Mouse (Mus musculus) midbrain, embryonic 15.5 days (tissue): ENCODE results near the gene Pdlim7. TPM values are rescaled to one million over a fixed set of nuclear protein-coding genes. Genes with fewer than 3 reads are reported as not detected.

Experiments
- ATAC-seq: fragments of 200-750 bp; cut with Nextera tagmentation; replicated peaks from 2 replicates; pipeline ENCODE4 v1.8.0; 2017; ENCODE audit warnings: moderate TSS enrichment
- H3K27ac ChIP-seq: fragments of 300-500 bp; sonication (generic); 2 replicates; pipeline ENCODE4 v1.5.1; 2015; ENCODE audit warnings: mild to moderate bottlenecking, inconsistent platforms
- H3K27me3 ChIP-seq: fragments of 300-500 bp; sonication (generic); replicated peaks from 2 replicates; pipeline ENCODE4 v1.6.1; 2015; ENCODE audit warnings: inconsistent platforms
- H3K36me3 ChIP-seq: fragments of 300-500 bp; sonication (generic); replicated peaks from 2 replicates; pipeline ENCODE4 v1.6.1; 2015; ENCODE audit warnings: inconsistent platforms
- H3K4me1 ChIP-seq: fragments of 300-500 bp; sonication (generic); 2 replicates; pipeline ENCODE4 v1.6.1; 2015; ENCODE audit warnings: inconsistent platforms
- H3K4me2 ChIP-seq: fragments of 300-500 bp; sonication (generic); 2 replicates; pipeline ENCODE4 v1.6.1; 2015; ENCODE audit warnings: inconsistent platforms, mild to moderate bottlenecking, moderate library complexity
- H3K4me3 ChIP-seq: fragments of 300-500 bp; sonication (generic); 2 replicates; pipeline ENCODE4 v1.5.1; 2015; ENCODE audit warnings: mild to moderate bottlenecking, inconsistent platforms
- H3K9ac ChIP-seq: fragments of 300-500 bp; sonication (generic); 2 replicates; pipeline ENCODE4 v1.6.1; 2015; ENCODE audit warnings: mild to moderate bottlenecking, inconsistent platforms
- H3K9me3 ChIP-seq: fragments of 300-500 bp; sonication (generic); 2 replicates; pipeline ENCODE4 v1.6.1; 2016; ENCODE audit warnings: inconsistent platforms
- WGBS: fragments of 180-500 bp; shearing (Covaris S2); methylation state at CpG from one replicate; pipeline ENCODE4 v1.1.7; 2015; ENCODE audit warnings: mixed read lengths; 5-methylcytosine and 5-hydroxymethylcytosine counted together
- polyA plus RNA-seq: library from polyadenylated mRNA; unstranded; fragments of >200 nt; fragmentation: Nextera tagmentation; extraction: Ambion mirVana; gene quantifications from 2 replicates; pipeline ENCODE4 v1.2.1, GENCODE M21; 2015

Pdlim7 gene
- polyA plus RNA-seq, 1 experiment from 2014 or later = 171 TPM

- no peak overlapping the region for H3K9ac ChIP-seq
- no peaks in the 10 kb centered on the region for H3K27me3 ChIP-seq
- no peak for ATAC-seq
- H3K4me3 ChIP-seq = no peak overlapping the region
- 84% methylated on average over 6 of the region's 6 CpGs for WGBS
- no peaks in the 10 kb centered on the region for H3K9me3 ChIP-seq
- peaks cover 30% of the 10 kb centered on the region for H3K4me1 ChIP-seq
- no peak overlapping the region for H3K4me2 ChIP-seq
- peak overlapping the region; percentile 71 for H3K27ac ChIP-seq
- 0 out of 2 replicates have a peak, but pooled peaks cover 5% of the 10 kb centered on the region for H3K36me3 ChIP-seq
These were observed 16.8 kb downstream of the Pdlim7 start for GRCm38 (mm10) chr13:55496661-55497060.

- peak overlapping the region; percentile 12; the same call in 1 of the 2 replicates for H3K4me2 ChIP-seq
- H3K27ac ChIP-seq = peak overlapping the region; percentile 71
- no peak overlapping the region for H3K9ac ChIP-seq
- H3K9me3 ChIP-seq = no peaks in the 10 kb centered on the region
- H3K27me3 ChIP-seq = no peaks in the 10 kb centered on the region
- 10% methylated on average over 4 of the region's 4 CpGs for WGBS
- H3K4me1 ChIP-seq = peaks cover 30% of the 10 kb centered on the region
- no peak for ATAC-seq
- no peak overlapping the region for H3K4me3 ChIP-seq
- H3K36me3 ChIP-seq = 0 out of 2 replicates have a peak, but pooled peaks cover 4% of the 10 kb centered on the region
These were observed 17.8 kb downstream of the Pdlim7 start for GRCm38 (mm10) chr13:55495702-55496101.

- no peak overlapping the region for H3K4me3 ChIP-seq
- H3K27me3 ChIP-seq = no peaks in the 10 kb centered on the region
- H3K9me3 ChIP-seq = no peaks in the 10 kb centered on the region
- no peaks in the 10 kb centered on the region for H3K36me3 ChIP-seq
- peak overlapping the region; percentile 31; the same call in 1 of the 2 replicates for H3K9ac ChIP-seq
- H3K4me2 ChIP-seq = peak overlapping the region; percentile 18; the same call in 1 of the 2 replicates
- 15% methylated on average over 18 of the region's 18 CpGs for WGBS
- H3K27ac ChIP-seq = peak overlapping the region; percentile 71; the same call in 1 of the 2 replicates
- H3K4me1 ChIP-seq = peaks cover 30% of the 10 kb centered on the region
- ATAC-seq = peak; percentile 57; the same call in 1 of the 2 replicates
These were observed 18.4 kb downstream of the Pdlim7 start for GRCm38 (mm10) chr13:55494883-55495621.

GRCm38 (mm10) chr13:55494257-55494656 is 19.2 kb downstream of the Pdlim7 start:
- Histone ChIP-seq H3K27ac (0 out of 2 replicates have a peak overlapping the region, but pooled peaks have one; percentile 71), H3K4me2 (no peak overlapping the region)

GRCm38 (mm10) chr13:55487578-55488498 is 25.6 kb downstream of the Pdlim7 start, which contains the start of gene Dbn1:
Dbn1 (minus strand) TSS chr13:55488111.
- H3K4me1 ChIP-seq = peaks cover 44% of the 10 kb centered on the region
- under 1% methylated on average over 67 of the region's 83 CpGs for WGBS

More at GRCm38 (mm10) chr13:55494257-55494656, 19.2 kb downstream of the Pdlim7 start:
- WGBS = 25% methylated on average over 2 of the region's 2 CpGs
- no peak; the same call in 1 of the 2 replicates for ATAC-seq
- H3K9me3 ChIP-seq = no peaks in the 10 kb centered on the region
- H3K4me1 ChIP-seq = peaks cover 30% of the 10 kb centered on the region
- no peaks in the 10 kb centered on the region for H3K27me3 ChIP-seq
- no peak overlapping the region for H3K9ac ChIP-seq
- no peaks in the 10 kb centered on the region for H3K36me3 ChIP-seq
- H3K4me3 ChIP-seq = no peak overlapping the region

GRCm38 (mm10) chr13:55486916-55487577 is 26.4 kb downstream of the Pdlim7 start:
- H3K27me3 ChIP-seq = no peaks in the 10 kb centered on the region
- 0% methylated on average over 29 of the region's 29 CpGs for WGBS
- peaks cover 4% of the 10 kb centered on the region for H3K36me3 ChIP-seq
- H3K4me3 ChIP-seq = peak overlapping the region; percentile 77
- H3K9ac ChIP-seq = peak overlapping the region; percentile 100
- peaks cover 51% of the 10 kb centered on the region for H3K4me1 ChIP-seq
- peak; percentile 33 for ATAC-seq
- H3K27ac ChIP-seq = peak overlapping the region; percentile 99
- H3K9me3 ChIP-seq = no peaks in the 10 kb centered on the region
- H3K4me2 ChIP-seq = peak overlapping the region; percentile 94

More at GRCm38 (mm10) chr13:55487578-55488498, 25.6 kb downstream of the Pdlim7 start, which contains the start of gene Dbn1:
- peak within 1 kb of the TSS; percentile 100 for H3K9ac ChIP-seq
- H3K9me3 ChIP-seq = no peaks in the 10 kb centered on the region
- H3K27ac ChIP-seq = peak within 1 kb of the TSS; percentile 99
- peak; percentile 81 for ATAC-seq
- no peaks in the 10 kb centered on the region for H3K27me3 ChIP-seq
- peak within 1 kb of the TSS; percentile 77 for H3K4me3 ChIP-seq
- H3K36me3 ChIP-seq = no peaks in the 10 kb centered on the region
- H3K4me2 ChIP-seq = peak within 1 kb of the TSS; percentile 94

GRCm38 (mm10) chr13:55486029-55486794 is 27.3 kb downstream of the Pdlim7 start:
- Histone ChIP-seq H3K9me3 (no peaks in the 10 kb centered on the region), H3K4me1 (peaks cover 51% of the 10 kb centered on the region), H3K27me3 (no peaks in the 10 kb centered on the region), H3K4me3 (peak overlapping the region; percentile 77), H3K27ac (peak overlapping the region; percentile 99), H3K36me3 (peaks cover 11% of the 10 kb centered on the region), H3K4me2 (peak overlapping the region; percentile 94), H3K9ac (peak overlapping the region; percentile 100)
- WGBS = 20% methylated on average over 14 of the region's 14 CpGs
- no peak for ATAC-seq

- Histone ChIP-seq H3K36me3 (peaks cover 25% of the 10 kb centered on the region), H3K27me3 (no peaks in the 10 kb centered on the region), H3K9me3 (no peaks in the 10 kb centered on the region), H3K4me1 (peaks cover 51% of the 10 kb centered on the region), H3K4me2 (peak overlapping the region; percentile 94), H3K9ac (peak overlapping the region; percentile 100), H3K4me3 (peak overlapping the region; percentile 77), H3K27ac (peak overlapping the region; percentile 99)
- no peak for ATAC-seq
- 14% methylated on average over 7 of the region's 7 CpGs for WGBS
These were observed 28.9 kb downstream of the Pdlim7 start for GRCm38 (mm10) chr13:55484520-55485088.

- Histone ChIP-seq H3K36me3 (peaks cover 35% of the 10 kb centered on the region), H3K9ac (peak overlapping the region; percentile 100), H3K4me1 (peaks cover 51% of the 10 kb centered on the region), H3K27ac (peak overlapping the region; percentile 99), H3K9me3 (no peaks in the 10 kb centered on the region), H3K4me3 (peak overlapping the region; percentile 77), H3K4me2 (peak overlapping the region; percentile 94), H3K27me3 (no peaks in the 10 kb centered on the region)
- peak; percentile 87 for ATAC-seq
- 4% methylated on average over 15 of the region's 15 CpGs for WGBS
These were observed 29.9 kb downstream of the Pdlim7 start for GRCm38 (mm10) chr13:55483593-55483992.

- Histone ChIP-seq H3K4me3 (peak overlapping the region; percentile 77), H3K27ac (peak overlapping the region; percentile 99), H3K36me3 (peaks cover 35% of the 10 kb centered on the region), H3K27me3 (no peaks in the 10 kb centered on the region), H3K9ac (peak overlapping the region; percentile 100), H3K4me1 (peaks cover 46% of the 10 kb centered on the region), H3K4me2 (peak overlapping the region; percentile 94), H3K9me3 (no peaks in the 10 kb centered on the region)
- ATAC-seq = no peak; the same call in 1 of the 2 replicates
- WGBS = 33% methylated on average over 9 of the region's 9 CpGs
These were observed 30.4 kb downstream of the Pdlim7 start for GRCm38 (mm10) chr13:55483071-55483470.
